17 mouse cellular contexts compared by ENCODE assay signal in the genomic region with DNA sequence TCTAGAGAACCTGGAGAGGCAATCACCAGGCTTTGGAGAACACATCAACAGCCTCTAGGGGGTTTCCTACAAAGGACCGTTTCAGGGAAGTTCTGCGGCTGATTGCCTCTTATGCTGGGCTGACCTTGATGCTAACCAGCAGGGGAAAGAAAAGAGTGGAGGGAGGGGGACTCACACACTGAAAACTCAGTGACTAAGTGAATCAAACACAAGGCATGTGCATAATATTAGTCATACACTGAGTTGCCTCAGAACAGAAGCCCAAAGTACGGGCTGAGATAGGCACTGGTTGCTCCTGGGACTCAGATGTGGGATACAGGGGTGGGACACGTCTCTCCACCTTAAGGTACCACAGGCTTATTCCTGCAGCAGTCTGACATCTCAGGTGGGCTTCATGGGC.
"Had no signal": no experiment of that assay in that cellular context is flagged by ENCODE, and none has a peak within 500 bp of the region (broad histone marks: within the 10 kb centered on the region; RNA-seq: fewer than 3 reads in every experiment).

No protein-coding gene starts in this region.

- H3K4me3 ChIP-seq: midbrain, embryonic 10.5 days; midbrain, embryonic 12.5 days; myocyte; neural tube, embryonic 13.5 days; neural tube, embryonic 15.5 days had no signal

- DNase-seq: lung, embryonic 14.5 days; lung, postnatal 10 days; lung, postnatal 4 days; midbrain, embryonic 14.5 days; retina, postnatal 1 day; right cerebral cortex, adult 18-20 months; right cerebral cortex, postnatal 25 days; right cerebral cortex, postnatal 4 days; spleen, adult 18-20 months; thymus, adult 18-20 months; thymus, postnatal 14 days; thymus, postnatal 4 days had no signal

- H3K36me3 ChIP-seq: midbrain, embryonic 10.5 days; midbrain, embryonic 12.5 days; neural tube, embryonic 13.5 days; neural tube, embryonic 15.5 days had no signal

- H3K27ac ChIP-seq: midbrain, embryonic 10.5 days; midbrain, embryonic 12.5 days; neural tube, embryonic 13.5 days; neural tube, embryonic 15.5 days had no signal

- H3K27me3 ChIP-seq: neural tube, embryonic 13.5 days; neural tube, embryonic 15.5 days had no signal
